Mouse (Mus musculus) ES-E14 (cell line): Measurements from ENCODE around the gene Fbxw25.
A peak's percentile ranks its signal among the peaks of the same experiment; 100 is the strongest.

Experiments
- CHD2 ChIP-seq: IDR thresholded peaks from 2 replicates; pipeline ENCODE4 v1.6.1; 2014; ENCODE audit warnings: mild to moderate bottlenecking, low read depth, low read length, inconsistent platforms
- HCFC1 ChIP-seq: IDR thresholded peaks from 2 replicates; pipeline ENCODE4 v1.6.1; 2012; ENCODE audit warnings: low read length, inconsistent platforms, borderline replicate concordance; ENCODE audit not compliant: insufficient read depth
- MAFK ChIP-seq: IDR thresholded peaks from 2 replicates; pipeline ENCODE4 v1.6.1; 2014; ENCODE audit warnings: mild to moderate bottlenecking, low read depth, low read length, inconsistent platforms; ENCODE audit not compliant: insufficient read depth
- ZC3H11A ChIP-seq: IDR thresholded peaks from 2 replicates; pipeline ENCODE4 v1.6.1; 2012; ENCODE audit warnings: low read depth, mild to moderate bottlenecking, inconsistent platforms, low read length, borderline replicate concordance
- ZNF384 ChIP-seq: IDR thresholded peaks from 2 replicates; pipeline ENCODE4 v1.6.1; 2012; ENCODE audit warnings: low read depth, low read length, inconsistent platforms

DNA sequence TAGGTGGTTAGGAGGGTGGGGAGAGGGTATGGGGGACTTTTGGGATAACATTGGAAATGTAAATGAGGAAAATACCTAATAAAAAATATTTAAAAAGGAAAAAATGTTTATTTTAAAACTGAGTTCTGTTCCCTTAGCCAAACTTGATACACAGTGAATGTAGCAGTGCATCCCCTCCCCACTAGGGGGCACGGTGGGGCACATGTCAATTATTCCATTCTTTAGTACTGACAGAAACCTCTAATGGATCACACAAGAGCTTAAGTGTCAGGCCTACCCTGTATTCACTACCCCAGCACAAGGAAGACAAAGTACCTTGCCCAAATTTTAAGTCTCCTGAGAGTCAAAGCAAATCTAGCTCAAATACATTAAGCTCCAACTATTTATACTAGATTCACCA lies 20.8 kb upstream of the Fbxw25 start:
- TF ChIP-seq HCFC1 (no peak), CHD2 (no peak), MAFK (no peak), ZNF384 (no peak), ZC3H11A (peak; percentile 54; the same call in 1 of the 2 replicates)
